Mouse (Mus musculus) kidney, adult 11 months (tissue): ENCODE measurements around the gene Tsc22d4.

Source experiments
- DNase-seq: peaks from one replicate; pipeline ENCODE4 v3.0.0; 2022

The Tsc22d4 gene

DNA sequence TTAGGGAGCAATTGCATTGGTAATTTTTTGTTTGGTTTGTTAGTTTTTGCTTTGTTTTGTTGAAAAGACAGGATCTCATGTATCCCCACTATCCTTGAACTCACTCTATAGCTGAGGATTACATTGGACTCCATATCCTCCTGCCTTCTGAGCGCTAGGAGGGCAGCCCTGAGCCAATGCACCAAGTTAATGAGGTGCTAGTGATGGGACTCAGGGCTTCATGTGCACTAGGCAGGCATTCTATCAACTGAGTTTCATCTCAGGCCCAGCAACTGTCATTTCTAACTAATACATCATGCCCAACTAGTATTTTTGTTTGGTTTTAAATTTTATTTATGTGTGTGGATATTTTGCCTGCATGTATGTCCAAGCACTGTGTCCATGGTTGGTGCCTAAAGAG is 60.6 kb downstream of the Tsc22d4 start:
- no peak for DNase-seq

DNA sequence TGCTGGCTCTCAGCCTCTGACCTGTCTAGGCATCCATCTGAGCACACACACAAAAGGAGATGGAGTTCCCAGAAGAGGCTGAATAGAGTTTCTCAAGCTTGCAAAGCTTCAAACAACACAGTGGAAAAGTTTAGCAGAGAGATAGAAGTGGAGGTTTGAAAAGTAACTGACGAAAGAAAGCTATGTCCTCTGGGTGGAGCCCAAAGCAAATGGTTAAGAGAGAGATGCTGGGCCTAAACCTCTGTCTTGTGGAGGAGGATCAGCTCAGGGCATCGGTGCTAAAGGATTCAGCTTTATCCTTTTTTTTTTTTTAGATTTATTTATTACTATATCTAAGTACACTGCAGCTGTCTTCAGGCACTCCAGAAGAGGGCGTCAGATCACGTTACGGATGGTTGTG is 62.8 kb downstream of the Tsc22d4 start:
- DNase-seq, result no peak

DNA sequence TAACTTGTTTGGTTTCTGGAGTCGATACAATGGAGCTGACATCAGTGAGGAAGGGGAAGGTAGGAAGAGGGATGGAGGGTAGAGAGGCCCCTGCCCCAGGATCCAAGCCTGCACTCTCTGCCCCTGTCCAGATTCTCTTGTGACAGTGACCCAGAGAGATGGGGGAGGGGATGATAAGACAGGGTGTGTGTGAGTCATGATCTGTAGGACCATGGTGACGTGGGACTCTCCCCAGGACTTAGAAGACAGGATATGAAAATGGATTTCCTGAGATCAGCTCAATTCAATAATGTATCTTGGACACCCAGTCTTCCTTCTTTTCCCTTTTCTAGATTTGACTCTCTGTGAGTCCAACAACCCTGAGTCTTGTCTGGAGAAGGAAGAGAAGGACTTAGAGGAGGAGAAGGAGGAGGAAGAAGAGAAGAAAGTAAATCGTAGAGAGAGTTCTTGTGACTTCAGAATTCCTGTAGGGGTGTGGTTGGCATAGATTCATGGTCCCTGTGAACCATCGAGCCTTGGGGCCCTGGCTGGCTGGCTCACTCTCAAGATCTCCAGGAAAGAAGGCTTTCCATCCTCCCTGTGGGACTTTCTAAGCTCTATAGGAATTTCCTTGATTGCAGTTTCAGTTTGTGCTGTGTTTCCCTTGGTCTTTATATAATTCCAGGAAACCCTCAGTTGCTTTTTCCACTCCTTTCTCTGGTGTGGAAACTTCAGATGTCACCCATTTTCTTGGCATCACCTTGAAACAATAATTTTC is 72.1 kb downstream of the Tsc22d4 start:
- DNase-seq, result no peak
